Mouse (Mus musculus) hindbrain, embryonic 15.5 days (tissue): ENCODE results near the gene Col27a1. TPM values are rescaled to one million over a fixed set of nuclear protein-coding genes. Genes with fewer than 3 reads are reported as not detected.
"Not testable (repeated sequence)": the region's sequence is repeated elsewhere in the genome, so short reads cannot be mapped to it uniquely, and the experiment has no call there.

Source experiments
- ATAC-seq: fragments of 200-750 bp; cut with Nextera tagmentation; 2 replicates; pipeline ENCODE4 v1.8.0; 2017; ENCODE audit warnings: low read depth, moderate number of reproducible peaks, moderate TSS enrichment; ENCODE audit not compliant: low FRiP score
- H3K27ac ChIP-seq: fragments of 300-500 bp; sonication (generic); replicated peaks from 2 replicates; pipeline ENCODE4 v1.5.1; 2015; ENCODE audit warnings: mild to moderate bottlenecking, inconsistent platforms
- H3K27me3 ChIP-seq: fragments of 300-500 bp; sonication (generic); 2 replicates; pipeline ENCODE4 v1.6.1; 2015; ENCODE audit warnings: control low read depth, inconsistent platforms
- H3K36me3 ChIP-seq: fragments of 300-500 bp; sonication (generic); 2 replicates; pipeline ENCODE4 v1.6.1; 2015; ENCODE audit warnings: control low read depth, inconsistent platforms
- H3K4me1 ChIP-seq: fragments of 300-500 bp; sonication (generic); replicated peaks from 2 replicates; pipeline ENCODE4 v1.6.1; 2015; ENCODE audit warnings: control low read depth, inconsistent platforms
- H3K4me2 ChIP-seq: fragments of 300-500 bp; sonication (generic); 2 replicates; pipeline ENCODE4 v1.6.1; 2015; ENCODE audit warnings: moderate library complexity, mild to moderate bottlenecking, inconsistent platforms
- H3K4me3 ChIP-seq: fragments of 300-500 bp; sonication (generic); 2 replicates; pipeline ENCODE4 v1.5.1; 2015; ENCODE audit warnings: mild to moderate bottlenecking, inconsistent platforms
- H3K9ac ChIP-seq: fragments of 300-500 bp; sonication (generic); 2 replicates; pipeline ENCODE4 v1.6.1; 2015; ENCODE audit warnings: inconsistent platforms
- H3K9me3 ChIP-seq: fragments of 300-500 bp; sonication (generic); 2 replicates; pipeline ENCODE4 v1.6.1; 2016; ENCODE audit warnings: control low read depth, inconsistent platforms
- whole genome bisulfite sequencing: fragments of 180-500 bp; shearing (Covaris S2); methylation state at CpG from one replicate; pipeline ENCODE4 v1.1.7; 2015; 5-methylcytosine and 5-hydroxymethylcytosine counted together
- polyA plus RNA-seq: library from polyadenylated mRNA; unstranded; fragments of >200 nt; fragmentation: Nextera tagmentation; extraction: Ambion mirVana; gene quantifications from 2 replicates; pipeline ENCODE4 v1.2.1, GENCODE M21; 2015

Col27a1 gene
- polyA plus RNA-seq, 1 experiment from 2014 or later = 3.3 TPM

GRCm38 (mm10) chr4:63295641-63296040 is 81.8 kb downstream of the Col27a1 start:
- H3K4me2 ChIP-seq = no peak overlapping the region
- H3K27ac ChIP-seq = no peak overlapping the region
- WGBS = 84% methylated on average over 1 of the region's 1 CpGs
- no peaks in the 10 kb centered on the region for H3K36me3 ChIP-seq
- H3K9me3 ChIP-seq = no peaks in the 10 kb centered on the region
- no peak for ATAC-seq
- no peak overlapping the region for H3K4me3 ChIP-seq
- no peak overlapping the region for H3K9ac ChIP-seq
- H3K27me3 ChIP-seq = no peaks in the 10 kb centered on the region
- peaks cover 13% of the 10 kb centered on the region for H3K4me1 ChIP-seq

- H3K4me1 ChIP-seq = peaks cover 6% of the 10 kb centered on the region; the same call in 1 of the 2 replicates
- H3K4me2 ChIP-seq = no peak overlapping the region
- no peak overlapping the region for H3K27ac ChIP-seq
- H3K27me3 ChIP-seq = no peaks in the 10 kb centered on the region
- H3K9me3 ChIP-seq = no peaks in the 10 kb centered on the region
- no peak overlapping the region for H3K4me3 ChIP-seq
- no peaks in the 10 kb centered on the region for H3K36me3 ChIP-seq
- no peak overlapping the region for H3K9ac ChIP-seq
- no peak for ATAC-seq
- WGBS = 67% methylated on average over 3 of the region's 3 CpGs
Measured at GRCm38 (mm10) chr4:63296263-63296662, 82.5 kb downstream of the Col27a1 start.

- no peaks in the 10 kb centered on the region for H3K27me3 ChIP-seq
- H3K9ac ChIP-seq = no peak overlapping the region
- no peak overlapping the region for H3K4me2 ChIP-seq
- no peak overlapping the region for H3K27ac ChIP-seq
- 0 out of 2 replicates have a peak, but pooled peaks cover under 1% of the 10 kb centered on the region for H3K4me1 ChIP-seq
- WGBS = 85% methylated on average over 8 of the region's 8 CpGs
- no peak for ATAC-seq
- H3K4me3 ChIP-seq = no peak overlapping the region
- no peaks in the 10 kb centered on the region for H3K36me3 ChIP-seq
- no peaks in the 10 kb centered on the region for H3K9me3 ChIP-seq
Measured at GRCm38 (mm10) chr4:63296876-63297275, 83.1 kb downstream of the Col27a1 start.

- Histone ChIP-seq H3K36me3 (no peaks in the 10 kb centered on the region), H3K27me3 (no peaks in the 10 kb centered on the region), H3K4me3 (no peak overlapping the region), H3K9me3 (no peaks in the 10 kb centered on the region), H3K4me1 (peaks cover 4% of the 10 kb centered on the region; the same call in 1 of the 2 replicates), H3K27ac (no peak overlapping the region), H3K4me2 (no peak overlapping the region), H3K9ac (no peak overlapping the region)
- 92% methylated on average over 8 of the region's 8 CpGs for WGBS
- no peak for ATAC-seq
Measured at GRCm38 (mm10) chr4:63298191-63298590, 84.4 kb downstream of the Col27a1 start.

GRCm38 (mm10) chr4:63302641-63303040 is 88.8 kb downstream of the Col27a1 start:
- 54% methylated on average over 4 of the region's 4 CpGs for WGBS
- Histone ChIP-seq H3K36me3 (no peaks in the 10 kb centered on the region), H3K27me3 (no peaks in the 10 kb centered on the region), H3K9ac (no peak overlapping the region), H3K4me1 (peaks cover 6% of the 10 kb centered on the region; the same call in 1 of the 2 replicates), H3K4me3 (no peak overlapping the region), H3K9me3 (no peaks in the 10 kb centered on the region), H3K4me2 (no peak overlapping the region), H3K27ac (no peak overlapping the region)
- ATAC-seq = peak; percentile 54

- no peak overlapping the region for H3K27ac ChIP-seq
- no peaks in the 10 kb centered on the region for H3K9me3 ChIP-seq
- peaks cover 6% of the 10 kb centered on the region; the same call in 1 of the 2 replicates for H3K4me1 ChIP-seq
- H3K27me3 ChIP-seq = no peaks in the 10 kb centered on the region
- no peak overlapping the region for H3K9ac ChIP-seq
- ATAC-seq = peak; percentile 57
- WGBS = 33% methylated on average over 21 of the region's 21 CpGs
- no peaks in the 10 kb centered on the region for H3K36me3 ChIP-seq
- no peak overlapping the region for H3K4me2 ChIP-seq
- no peak overlapping the region for H3K4me3 ChIP-seq
Measured at GRCm38 (mm10) chr4:63307175-63308062, 93.6 kb downstream of the Col27a1 start.

- H3K9ac ChIP-seq = no peak overlapping the region
- H3K27ac ChIP-seq = no peak overlapping the region
- no peak overlapping the region for H3K4me2 ChIP-seq
- H3K4me1 ChIP-seq = 0 out of 2 replicates have a peak, but pooled peaks cover 2% of the 10 kb centered on the region
- H3K27me3 ChIP-seq = no peaks in the 10 kb centered on the region
- no peaks in the 10 kb centered on the region for H3K9me3 ChIP-seq
- H3K4me3 ChIP-seq = no peak overlapping the region
- 72% methylated on average over 3 of the region's 3 CpGs for WGBS
- no peaks in the 10 kb centered on the region for H3K36me3 ChIP-seq
- ATAC-seq = peak; percentile 28; the same call in 1 of the 2 replicates
Measured at GRCm38 (mm10) chr4:63308316-63308715, 94.5 kb downstream of the Col27a1 start.

- Histone ChIP-seq H3K4me2 (no peak overlapping the region), H3K27ac (no peak overlapping the region), H3K9ac (no peak overlapping the region), H3K27me3 (no peaks in the 10 kb centered on the region), H3K4me3 (no peak overlapping the region), H3K4me1 (0 out of 2 replicates have a peak, but pooled peaks cover 2% of the 10 kb centered on the region), H3K36me3 (no peaks in the 10 kb centered on the region), H3K9me3 (no peaks in the 10 kb centered on the region)
- no peak for ATAC-seq
- WGBS = 69% methylated on average over 10 of the region's 10 CpGs
Measured at GRCm38 (mm10) chr4:63310247-63310855, 96.5 kb downstream of the Col27a1 start.

- Histone ChIP-seq H3K9me3 (no peaks in the 10 kb centered on the region), H3K9ac (no peak overlapping the region)
Measured at GRCm38 (mm10) chr4:63311426-63311825, 97.6 kb downstream of the Col27a1 start.

GRCm38 (mm10) chr4:63314063-63314462 is 100.3 kb downstream of the Col27a1 start:
- no peaks in the 10 kb centered on the region for H3K9me3 ChIP-seq
- H3K4me1 ChIP-seq = no peaks in the 10 kb centered on the region
- WGBS = 80% methylated on average over 5 of the region's 5 CpGs
- no peaks in the 10 kb centered on the region for H3K27me3 ChIP-seq
- no peak overlapping the region for H3K27ac ChIP-seq
- H3K4me3 ChIP-seq = no peak overlapping the region
- no peaks in the 10 kb centered on the region for H3K36me3 ChIP-seq
- no peak overlapping the region for H3K4me2 ChIP-seq
- H3K9ac ChIP-seq = no peak overlapping the region
- ATAC-seq = no peak

More at GRCm38 (mm10) chr4:63311426-63311825, 97.6 kb downstream of the Col27a1 start:
- Histone ChIP-seq H3K4me1 (0 out of 2 replicates have a peak, but pooled peaks cover 2% of the 10 kb centered on the region), H3K4me2 (no peak overlapping the region), H3K36me3 (no peaks in the 10 kb centered on the region), H3K27me3 (no peaks in the 10 kb centered on the region), H3K27ac (no peak overlapping the region), H3K4me3 (no peak overlapping the region)
- ATAC-seq = no peak
- 92% methylated on average over 7 of the region's 7 CpGs for WGBS

GRCm38 (mm10) chr4:63316076-63316746 is 102.4 kb downstream of the Col27a1 start:
- H3K4me3 ChIP-seq = no peak overlapping the region
- H3K4me2 ChIP-seq = no peak overlapping the region
- no peak overlapping the region for H3K27ac ChIP-seq
- no peaks in the 10 kb centered on the region for H3K27me3 ChIP-seq
- ATAC-seq = peak; percentile 6; the same call in 1 of the 2 replicates
- no peaks in the 10 kb centered on the region for H3K4me1 ChIP-seq
- WGBS = 67% methylated on average over 9 of the region's 9 CpGs
- no peaks in the 10 kb centered on the region for H3K9me3 ChIP-seq
- H3K36me3 ChIP-seq = no peaks in the 10 kb centered on the region
- no peak overlapping the region for H3K9ac ChIP-seq

GRCm38 (mm10) chr4:63319566-63319965 is 105.8 kb downstream of the Col27a1 start:
- H3K36me3 ChIP-seq, ATAC-seq, H3K9me3 ChIP-seq, H3K27me3 ChIP-seq, H3K27ac ChIP-seq, H3K4me2 ChIP-seq, H3K4me1 ChIP-seq, H3K9ac ChIP-seq, H3K4me3 ChIP-seq: not testable (repeated sequence)
- 25% methylated on average over 3 of the region's 3 CpGs for WGBS
